Mouse (Mus musculus): Measurements from ENCODE around the gene Gps2.

DNA sequence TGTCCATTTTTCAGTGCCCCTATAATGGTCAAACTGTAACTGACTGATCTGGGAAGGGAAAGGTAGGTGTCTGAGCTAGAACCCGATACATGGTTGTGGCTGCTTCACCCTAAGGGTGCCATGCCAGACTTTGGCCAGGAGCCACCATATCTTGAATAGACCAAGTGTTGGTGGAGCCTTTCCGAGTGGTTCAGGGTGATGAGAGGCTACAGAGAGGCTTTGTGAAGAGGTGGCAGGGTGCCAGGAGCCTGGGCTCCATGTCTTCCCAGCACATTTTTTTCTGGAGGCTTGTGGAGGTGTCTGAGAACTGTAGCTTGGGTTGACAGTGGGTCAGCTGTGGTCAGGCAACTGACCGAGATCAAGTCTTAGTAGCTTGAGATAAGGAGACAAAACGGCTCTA, 22.2 kb upstream of the Gps2 start:
- TF ChIP-seq CTCF (IDR thresholded peaks at IDR 0.05; ENCODE audit: low read depth): no peak
- no peak for TF ChIP-seq EP300 (IDR thresholded peaks at IDR 0.05; ENCODE audit: low read depth)
